Mouse (Mus musculus) left cerebral cortex, postnatal 36 days (tissue): ENCODE results near the gene Smug1. TPM values are rescaled to one million over a fixed set of nuclear protein-coding genes. Genes with fewer than 3 reads are reported as not detected.
A peak's percentile ranks its signal among the peaks of the same experiment; 100 is the strongest.

Experiments used
- DNase-seq, 2 experiments: peaks; one replicate each; pipeline ENCODE4 v3.0.0; 2021 to 2022; ENCODE audit warnings: low spot score in 2 of 2, mixed read lengths in 1 of 2
- intact Hi-C: fragments of 180-260 bp; cut with DNase I; formaldehyde crosslinking; loops from one replicate; pipeline ENCODE4 v1.15.1; 2025
- total RNA-seq, 2 experiments: library from RNA; stranded (reverse); gene quantifications; 2 replicates each; pipeline ENCODE4 v1.2.3; 2021

The Smug1 gene
- total RNA-seq, 2 experiments from 2014 or later: 18.3 to 20.0 TPM

GRCm38 (mm10) chr15:103178767-103179166 is 11.9 kb upstream of the Smug1 start:
- intact Hi-C loops: loop anchor here (5.0 to 10.0 kb wide), 2 partner anchors 416 to 484 kb away; no protein-coding TSS in a partner anchor
- DNase-seq: no peak

- DNase-seq: no peak
- intact Hi-C loops: loop anchor here (5.0 to 10.0 kb wide), 2 partner anchors 416 to 483 kb away; no protein-coding TSS in a partner anchor
These were observed 11.2 kb upstream of the Smug1 start for GRCm38 (mm10) chr15:103178137-103178536.

GRCm38 (mm10) chr15:103177611-103178041 is 10.7 kb upstream of the Smug1 start:
- intact Hi-C loops: loop anchor here (1.0 to 10.0 kb wide), 3 partner anchors 190 to 483 kb away; no protein-coding TSS in a partner anchor
- no peak for DNase-seq

- peak; percentile 86 to 88 for DNase-seq
- intact Hi-C loops: loop anchor here (1.0 to 10.0 kb wide), 3 partner anchors 190 to 482 kb away; no protein-coding TSS in a partner anchor
These were observed 10.1 kb upstream of the Smug1 start for GRCm38 (mm10) chr15:103176874-103177421.

- DNase-seq: no peak
- intact Hi-C loops: loop anchor here (10.0 kb wide), 1 partner anchor 478 kb away; no protein-coding TSS in a partner anchor
These were observed 6.4 kb upstream of the Smug1 start for GRCm38 (mm10) chr15:103173251-103173650.

- DNase-seq: no peak
- intact Hi-C loops: loop anchor here (10.0 kb wide), 1 partner anchor 478 kb away; no protein-coding TSS in a partner anchor
These were observed 5.6 kb upstream of the Smug1 start for GRCm38 (mm10) chr15:103172537-103172936.

GRCm38 (mm10) chr15:103171276-103171675 is 4.4 kb upstream of the Smug1 start:
- DNase-seq: no peak
- intact Hi-C loops: loop anchor here (10.0 kb wide), 1 partner anchor 476 kb away; no protein-coding TSS in a partner anchor

- DNase-seq: no peak
- intact Hi-C loops: loop anchor here (10.0 kb wide), 1 partner anchor 475 kb away; no protein-coding TSS in a partner anchor
These were observed 3.4 kb upstream of the Smug1 start for GRCm38 (mm10) chr15:103170316-103170679.

- no peak for DNase-seq
- intact Hi-C loops: loop anchor here (10.0 kb wide), 1 partner anchor 475 kb away; no protein-coding TSS in a partner anchor
These were observed 2.9 kb upstream of the Smug1 start for GRCm38 (mm10) chr15:103169612-103170315.

GRCm38 (mm10) chr15:103168801-103169611 is 2.1 kb upstream of the Smug1 start:
- intact Hi-C loops: no loop called here

GRCm38 (mm10) chr15:103167786-103168185 is 894 bp upstream of the Smug1 start:
- DNase-seq: no peak
- intact Hi-C loops: no loop called here

More at GRCm38 (mm10) chr15:103168801-103169611, 2.1 kb upstream of the Smug1 start:
- no peak for DNase-seq

GRCm38 (mm10) chr15:103165924-103166323 is 968 bp downstream of the Smug1 start:
- DNase-seq: no peak
- intact Hi-C loops: loop anchor here (1.0 kb wide), 1 partner anchor 153 kb away; no protein-coding TSS in a partner anchor

GRCm38 (mm10) chr15:103165379-103165778 is 1.5 kb downstream of the Smug1 start:
- intact Hi-C loops: loop anchor here (1.0 kb wide), 1 partner anchor 152 kb away; no protein-coding TSS in a partner anchor
- peak; percentile 86 to 89 for DNase-seq

- intact Hi-C loops: no loop called here
- peak; percentile 92 to 93 for DNase-seq
These were observed 3.5 kb downstream of the Smug1 start for GRCm38 (mm10) chr15:103163182-103163919.

GRCm38 (mm10) chr15:103157585-103157984 is 9.3 kb downstream of the Smug1 start:
- intact Hi-C loops: no loop called here
- peak; percentile 38 to 51 for DNase-seq

- intact Hi-C loops: no loop called here
- no peak for DNase-seq
These were observed 10.0 kb downstream of the Smug1 start for GRCm38 (mm10) chr15:103156890-103157289.

GRCm38 (mm10) chr15:103155366-103156321 is 11.2 kb downstream of the Smug1 start:
- DNase-seq: no peak
- intact Hi-C loops: no loop called here
